Mouse (Mus musculus): ENCODE results near the gene Nmur1. TPM values are rescaled to one million over a fixed set of nuclear protein-coding genes. Genes with fewer than 3 reads are reported as not detected.

Gene Nmur1
- polyA plus RNA-seq, 1 experiment from 2014 or later = not detected

DNA sequence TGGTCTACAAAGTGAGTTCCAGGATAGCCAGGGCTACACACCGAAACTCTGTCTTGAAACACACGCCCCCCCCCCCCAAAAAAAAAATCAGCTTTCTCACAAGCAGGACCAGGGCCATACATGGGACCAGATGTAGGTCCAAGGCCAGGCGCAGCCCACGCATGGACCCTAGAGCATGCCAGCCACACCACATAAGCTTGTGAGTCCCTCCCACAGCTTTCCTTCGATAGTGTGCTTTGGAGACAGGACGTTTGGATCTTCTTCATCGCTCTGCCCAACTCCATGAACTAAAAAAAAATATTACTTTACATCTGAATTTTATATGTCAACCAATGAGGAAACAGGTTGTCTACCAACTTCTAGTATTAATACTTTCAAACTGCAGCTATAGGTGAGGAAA lies 7.3 kb upstream of the Nmur1 start:
- DNase-seq = no peak
- WGBS (ENCODE audit: insufficient replicate concordance) = 78% methylated on average over 7 of the region's 7 CpGs
- H3K27me3 ChIP-seq (ENCODE audit: insufficient read depth, low read length) = no peaks in the 10 kb centered on the region
- H3K27ac ChIP-seq (ENCODE audit: low read depth) = peak overlapping the region; percentile 97
- H3K4me2 ChIP-seq (ENCODE audit: low read depth, low read length) = peak overlapping the region; percentile 92; the same call in 1 of the 2 replicates
- TF ChIP-seq EP300 (IDR thresholded peaks at IDR 0.05; ENCODE audit: low read depth) = no peak
- no peak for TF ChIP-seq CTCF (IDR thresholded peaks at IDR 0.05; ENCODE audit: low read depth)
- no peak overlapping the region; the same call in 1 of the 2 replicates for H3K9ac ChIP-seq (replicated peaks)
- H3K4me3 ChIP-seq (ENCODE audit: low read depth, low read length) = no peak overlapping the region
- no peak for ATAC-seq
- no peaks in the 10 kb centered on the region for H3K36me3 ChIP-seq (replicated peaks; ENCODE audit: insufficient read depth, low read length)
- H3K4me1 ChIP-seq (ENCODE audit: insufficient read depth) = peaks cover 39% of the 10 kb centered on the region
- no peaks in the 10 kb centered on the region for H3K9me3 ChIP-seq (ENCODE audit: low read length)

DNA sequence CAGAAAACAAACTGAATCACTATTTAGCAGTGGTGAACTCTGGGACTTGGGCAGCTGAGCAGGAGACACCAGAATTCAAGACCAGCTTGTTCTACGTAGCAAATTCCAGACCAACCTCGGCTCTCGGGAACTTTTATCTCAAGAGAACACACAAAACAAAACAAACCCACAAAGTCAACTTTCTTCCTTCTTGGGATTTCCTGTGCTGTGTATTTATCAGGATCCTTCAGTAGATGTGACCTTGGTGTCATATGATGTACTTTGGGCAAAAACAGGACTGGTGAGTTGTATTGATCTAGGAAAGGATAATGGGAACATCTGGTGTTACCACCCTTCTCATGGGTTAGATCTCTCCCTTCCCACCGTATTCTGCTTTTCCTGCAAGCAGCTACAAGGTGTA lies 6.8 kb upstream of the Nmur1 start:
- TF ChIP-seq CTCF (IDR thresholded peaks at IDR 0.05; ENCODE audit: low read depth) = no peak
- no peak for TF ChIP-seq EP300 (IDR thresholded peaks at IDR 0.05; ENCODE audit: low read depth)
- H3K27me3 ChIP-seq (ENCODE audit: insufficient read depth, low read length) = no peaks in the 10 kb centered on the region
- DNase-seq = no peak
- peaks cover 36% of the 10 kb centered on the region for H3K4me1 ChIP-seq (ENCODE audit: insufficient read depth)
- WGBS (ENCODE audit: insufficient replicate concordance) = 26% methylated on average over 4 of the region's 4 CpGs
- H3K27ac ChIP-seq (ENCODE audit: low read depth) = no peak overlapping the region
- H3K4me3 ChIP-seq (ENCODE audit: low read depth, low read length) = no peak overlapping the region
- H3K36me3 ChIP-seq (replicated peaks; ENCODE audit: insufficient read depth, low read length) = no peaks in the 10 kb centered on the region
- no peak overlapping the region for H3K9ac ChIP-seq (replicated peaks)
- no peak for ATAC-seq
- H3K9me3 ChIP-seq (ENCODE audit: low read length) = no peaks in the 10 kb centered on the region
- H3K4me2 ChIP-seq (ENCODE audit: low read depth, low read length) = no peak overlapping the region

DNA sequence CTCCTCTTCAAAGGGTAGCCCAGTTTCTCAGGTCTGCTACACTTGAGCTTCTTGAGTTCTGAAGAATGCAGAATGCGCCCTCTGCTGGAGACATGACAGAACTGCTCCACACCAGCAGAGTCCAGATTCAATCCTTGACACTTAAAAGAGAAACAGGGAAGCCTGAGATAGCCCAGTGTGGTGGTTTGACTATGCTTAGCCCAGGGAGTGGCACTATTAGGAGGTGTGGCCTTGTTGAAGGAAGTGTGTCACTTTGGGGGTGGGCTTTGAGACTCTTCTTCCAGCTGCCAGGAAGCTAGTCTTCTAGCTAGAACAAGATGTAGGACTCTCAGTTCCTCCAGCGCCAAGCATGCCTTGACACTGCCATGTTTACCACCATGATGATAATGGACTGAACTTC lies 4.0 kb upstream of the Nmur1 start:
- H3K9ac ChIP-seq (replicated peaks) = no peak overlapping the region
- H3K27ac ChIP-seq (ENCODE audit: low read depth) = no peak overlapping the region
- peak; percentile 78 for DNase-seq
- H3K4me1 ChIP-seq (ENCODE audit: insufficient read depth) = peaks cover 20% of the 10 kb centered on the region
- no peaks in the 10 kb centered on the region for H3K36me3 ChIP-seq (replicated peaks; ENCODE audit: insufficient read depth, low read length)
- H3K27me3 ChIP-seq (ENCODE audit: insufficient read depth, low read length) = no peaks in the 10 kb centered on the region
- no peak overlapping the region for H3K4me2 ChIP-seq (ENCODE audit: low read depth, low read length)
- H3K9me3 ChIP-seq (ENCODE audit: low read length) = no peaks in the 10 kb centered on the region
- H3K4me3 ChIP-seq (ENCODE audit: low read depth, low read length) = no peak overlapping the region
- WGBS (ENCODE audit: insufficient replicate concordance) = 39% methylated on average over 2 of the region's 2 CpGs
- ATAC-seq = 0 out of 2 replicates have a peak, but pooled peaks have one; percentile 1
- TF ChIP-seq EP300 (IDR thresholded peaks at IDR 0.05; ENCODE audit: low read depth) (no peak), CTCF (IDR thresholded peaks at IDR 0.05; ENCODE audit: low read depth) (peak; percentile 94)

DNA sequence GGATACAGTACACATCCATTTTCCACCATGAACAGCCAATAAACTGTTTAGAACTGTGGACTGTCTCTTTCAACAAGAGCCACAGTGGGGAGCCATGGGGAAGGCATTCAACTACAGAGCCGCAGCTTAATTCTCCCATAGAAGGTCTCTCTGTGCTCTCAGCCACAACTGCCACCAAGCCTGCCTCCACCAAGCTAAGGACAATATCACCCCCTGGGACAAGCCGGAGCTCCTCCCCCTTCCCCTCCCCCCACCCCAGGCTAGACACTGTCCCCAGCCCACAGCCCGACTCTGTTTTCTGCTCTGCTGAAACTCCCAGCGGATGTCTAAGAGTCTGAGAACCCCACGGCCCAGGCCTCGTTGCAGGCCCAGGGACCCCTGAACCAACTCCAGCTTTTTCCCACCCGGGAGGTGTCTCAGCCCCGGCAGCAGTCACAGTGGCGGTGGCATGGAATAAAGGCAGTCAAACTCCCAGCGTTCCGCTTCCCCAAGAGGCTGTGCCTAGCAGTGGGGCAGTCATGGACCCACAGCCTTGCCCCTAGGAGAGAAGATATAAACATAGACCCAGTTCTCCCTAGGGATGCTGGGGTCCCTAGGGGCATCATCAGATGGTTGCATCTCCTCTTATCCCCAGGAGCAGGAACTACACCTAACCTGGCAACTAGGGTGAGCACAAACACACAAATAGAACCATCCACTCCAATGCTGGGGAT lies 1.0 kb downstream of the Nmur1 start:
- Histone ChIP-seq H3K4me3 (ENCODE audit: low read depth, low read length) (no peak overlapping the region), H3K4me1 (ENCODE audit: insufficient read depth) (no peaks in the 10 kb centered on the region), H3K27me3 (ENCODE audit: insufficient read depth, low read length) (no peaks in the 10 kb centered on the region), H3K4me2 (ENCODE audit: low read depth, low read length) (no peak overlapping the region), H3K27ac (ENCODE audit: low read depth) (peak overlapping the region; percentile 50), H3K9me3 (ENCODE audit: low read length) (no peaks in the 10 kb centered on the region), H3K9ac (replicated peaks) (no peak overlapping the region), H3K36me3 (replicated peaks; ENCODE audit: insufficient read depth, low read length) (no peaks in the 10 kb centered on the region)
- WGBS (ENCODE audit: insufficient replicate concordance) = 52% methylated on average over 11 of the region's 11 CpGs
- TF ChIP-seq CTCF (IDR thresholded peaks at IDR 0.05; ENCODE audit: low read depth) (no peak), EP300 (IDR thresholded peaks at IDR 0.05; ENCODE audit: low read depth) (no peak)
- peak; percentile 51; the same call in 1 of the 2 replicates for ATAC-seq
- DNase-seq = peak; percentile 47

- 77% methylated on average over 1 of the region's 1 CpGs for WGBS (ENCODE audit: insufficient replicate concordance)
- ATAC-seq (no peak), DNase-seq (no peak)
- Histone ChIP-seq H3K36me3 (replicated peaks; ENCODE audit: insufficient read depth, low read length) (no peaks in the 10 kb centered on the region), H3K4me2 (ENCODE audit: low read depth, low read length) (no peak overlapping the region), H3K4me1 (ENCODE audit: insufficient read depth) (no peaks in the 10 kb centered on the region), H3K9ac (replicated peaks) (no peak overlapping the region), H3K27ac (ENCODE audit: low read depth) (peak overlapping the region; percentile 50), H3K27me3 (ENCODE audit: insufficient read depth, low read length) (no peaks in the 10 kb centered on the region), H3K4me3 (ENCODE audit: low read depth, low read length) (no peak overlapping the region), H3K9me3 (ENCODE audit: low read length) (no peaks in the 10 kb centered on the region)
- TF ChIP-seq CTCF (IDR thresholded peaks at IDR 0.05; ENCODE audit: low read depth) (no peak), EP300 (IDR thresholded peaks at IDR 0.05; ENCODE audit: low read depth) (no peak)
Observed at GRCm38 (mm10) chr1:86424336-86424735, 1.7 kb downstream of the Nmur1 start.

GRCm38 (mm10) chr1:86423879-86424278 lies 2.1 kb downstream of the Nmur1 start:
- TF ChIP-seq CTCF (IDR thresholded peaks at IDR 0.05; ENCODE audit: low read depth) (no peak), EP300 (IDR thresholded peaks at IDR 0.05; ENCODE audit: low read depth) (no peak)
- no peaks in the 10 kb centered on the region for H3K4me1 ChIP-seq (ENCODE audit: insufficient read depth)
- WGBS (ENCODE audit: insufficient replicate concordance) = 64% methylated on average over 5 of the region's 5 CpGs
- H3K9me3 ChIP-seq (ENCODE audit: low read length) = no peaks in the 10 kb centered on the region
- H3K4me2 ChIP-seq (ENCODE audit: low read depth, low read length) = no peak overlapping the region
- peak; percentile 31 for ATAC-seq
- H3K27me3 ChIP-seq (ENCODE audit: insufficient read depth, low read length) = no peaks in the 10 kb centered on the region
- peak overlapping the region; percentile 50 for H3K27ac ChIP-seq (ENCODE audit: low read depth)
- no peak overlapping the region for H3K4me3 ChIP-seq (ENCODE audit: low read depth, low read length)
- no peak for DNase-seq
- H3K36me3 ChIP-seq (replicated peaks; ENCODE audit: insufficient read depth, low read length) = no peaks in the 10 kb centered on the region
- H3K9ac ChIP-seq (replicated peaks) = no peak overlapping the region
